Mouse (Mus musculus): Measurements from ENCODE around the gene Ttll9. TPM values are rescaled to one million over a fixed set of nuclear protein-coding genes. Genes with fewer than 3 reads are reported as not detected.

Gene Ttll9
- polyA plus RNA-seq, 1 experiment = 3.8 TPM

GRCm38 (mm10) chr2:152950358-152951064, 11.8 kb upstream of the Ttll9 start:
- no peak for DNase-seq
- WGBS = 44% methylated on average over 11 of the region's 11 CpGs
- H3K4me1 ChIP-seq (ENCODE audit: control insufficient read depth, insufficient read depth, low read length) = no peaks in the 10 kb centered on the region
- no peak overlapping the region for H3K4me3 ChIP-seq (replicated peaks; ENCODE audit: extremely low read depth, low read depth, low read length)
- TF ChIP-seq POLR2A (IDR thresholded peaks at IDR 0.05; ENCODE audit: borderline replicate concordance, extremely low read depth, low read depth, low read length) (no peak), CTCF (IDR thresholded peaks at IDR 0.05; ENCODE audit: insufficient read depth, low read length) (no peak)

GRCm38 (mm10) chr2:152951065-152951849, 11.0 kb upstream of the Ttll9 start, which contains the start of gene Dusp15:
Gene Dusp15 (minus strand): TSS chr2:152951698.
- no peak for DNase-seq
- 1% methylated on average over 52 of the region's 54 CpGs for WGBS
- TF ChIP-seq POLR2A (IDR thresholded peaks at IDR 0.05; ENCODE audit: borderline replicate concordance, extremely low read depth, low read depth, low read length) = no peak
- no peak for TF ChIP-seq CTCF (IDR thresholded peaks at IDR 0.05; ENCODE audit: insufficient read depth, low read length)
- Histone ChIP-seq H3K4me1 (ENCODE audit: control insufficient read depth, insufficient read depth, low read length) (no peaks in the 10 kb centered on the region), H3K4me3 (replicated peaks; ENCODE audit: extremely low read depth, low read depth, low read length) (no peak within 1 kb of the TSS)

GRCm38 (mm10) chr2:152951850-152952720, 10.2 kb upstream of the Ttll9 start:
- DNase-seq = no peak
- H3K4me1 ChIP-seq (ENCODE audit: control insufficient read depth, insufficient read depth, low read length) = no peaks in the 10 kb centered on the region
- no peak overlapping the region for H3K4me3 ChIP-seq (replicated peaks; ENCODE audit: extremely low read depth, low read depth, low read length)
- WGBS = 15% methylated on average over 13 of the region's 13 CpGs
- TF ChIP-seq CTCF (IDR thresholded peaks at IDR 0.05; ENCODE audit: insufficient read depth, low read length) = no peak
- TF ChIP-seq POLR2A (IDR thresholded peaks at IDR 0.05; ENCODE audit: borderline replicate concordance, extremely low read depth, low read depth, low read length) = no peak

GRCm38 (mm10) chr2:152958116-152958515, 4.2 kb upstream of the Ttll9 start:
- 59% methylated on average over 3 of the region's 3 CpGs for WGBS

GRCm38 (mm10) chr2:152965555-152965954, 3.3 kb downstream of the Ttll9 start:
- WGBS = 65% methylated on average over 4 of the region's 4 CpGs
- no peak for TF ChIP-seq CTCF (IDR thresholded peaks at IDR 0.05; ENCODE audit: insufficient read depth, low read length)
- TF ChIP-seq POLR2A (IDR thresholded peaks at IDR 0.05; ENCODE audit: borderline replicate concordance, extremely low read depth, low read depth, low read length) = no peak
- DNase-seq = no peak
- no peaks in the 10 kb centered on the region for H3K4me1 ChIP-seq (ENCODE audit: control insufficient read depth, insufficient read depth, low read length)
- H3K4me3 ChIP-seq (replicated peaks; ENCODE audit: extremely low read depth, low read depth, low read length) = no peak overlapping the region

More at GRCm38 (mm10) chr2:152958116-152958515, 4.2 kb upstream of the Ttll9 start:
- H3K4me3 ChIP-seq (replicated peaks; ENCODE audit: extremely low read depth, low read depth, low read length) = no peak overlapping the region
- TF ChIP-seq POLR2A (IDR thresholded peaks at IDR 0.05; ENCODE audit: borderline replicate concordance, extremely low read depth, low read depth, low read length) (no peak), CTCF (IDR thresholded peaks at IDR 0.05; ENCODE audit: insufficient read depth, low read length) (no peak)
- no peak for DNase-seq
- no peaks in the 10 kb centered on the region for H3K4me1 ChIP-seq (ENCODE audit: control insufficient read depth, insufficient read depth, low read length)

GRCm38 (mm10) chr2:152976991-152977390, 14.7 kb downstream of the Ttll9 start:
- DNase-seq = no peak
- Histone ChIP-seq H3K4me3 (replicated peaks; ENCODE audit: extremely low read depth, low read depth, low read length) (no peak overlapping the region), H3K4me1 (ENCODE audit: control insufficient read depth, insufficient read depth, low read length) (no peaks in the 10 kb centered on the region)
- WGBS = 58% methylated on average over 3 of the region's 3 CpGs
- no peak for TF ChIP-seq CTCF (IDR thresholded peaks at IDR 0.05; ENCODE audit: insufficient read depth, low read length)
- no peak for TF ChIP-seq POLR2A (IDR thresholded peaks at IDR 0.05; ENCODE audit: borderline replicate concordance, extremely low read depth, low read depth, low read length)

GRCm38 (mm10) chr2:152985582-152985981, 23.3 kb downstream of the Ttll9 start:
- no peak for DNase-seq
- no peaks in the 10 kb centered on the region for H3K4me1 ChIP-seq (ENCODE audit: control insufficient read depth, insufficient read depth, low read length)
- no peak for TF ChIP-seq POLR2A (IDR thresholded peaks at IDR 0.05; ENCODE audit: borderline replicate concordance, extremely low read depth, low read depth, low read length)
- TF ChIP-seq CTCF (IDR thresholded peaks at IDR 0.05; ENCODE audit: insufficient read depth, low read length) = no peak
- WGBS = 38% methylated on average over 1 of the region's 1 CpGs
- H3K4me3 ChIP-seq (replicated peaks; ENCODE audit: extremely low read depth, low read depth, low read length) = no peak overlapping the region

- DNase-seq = no peak
- 85% methylated on average over 9 of the region's 9 CpGs for WGBS
- Histone ChIP-seq H3K4me1 (ENCODE audit: control insufficient read depth, insufficient read depth, low read length) (no peaks in the 10 kb centered on the region), H3K4me3 (replicated peaks; ENCODE audit: extremely low read depth, low read depth, low read length) (no peak overlapping the region)
- TF ChIP-seq POLR2A (IDR thresholded peaks at IDR 0.05; ENCODE audit: borderline replicate concordance, extremely low read depth, low read depth, low read length) (no peak), CTCF (IDR thresholded peaks at IDR 0.05; ENCODE audit: insufficient read depth, low read length) (no peak)
Observed at GRCm38 (mm10) chr2:152991529-152991928, 29.2 kb downstream of the Ttll9 start.

- DNase-seq = no peak
- no peak overlapping the region for H3K4me3 ChIP-seq (replicated peaks; ENCODE audit: extremely low read depth, low read depth, low read length)
- H3K4me1 ChIP-seq (ENCODE audit: control insufficient read depth, insufficient read depth, low read length) = no peaks in the 10 kb centered on the region
- WGBS = 61% methylated on average over 4 of the region's 4 CpGs
- TF ChIP-seq CTCF (IDR thresholded peaks at IDR 0.05; ENCODE audit: insufficient read depth, low read length) (no peak), POLR2A (IDR thresholded peaks at IDR 0.05; ENCODE audit: borderline replicate concordance, extremely low read depth, low read depth, low read length) (no peak)
Observed at GRCm38 (mm10) chr2:152997046-152997445, 34.8 kb downstream of the Ttll9 start.
